Mouse (Mus musculus): ENCODE measurements around the gene Prkn. TPM values are rescaled to one million over a fixed set of nuclear protein-coding genes. Genes with fewer than 3 reads are reported as not detected.

Prkn gene
- total and polyA plus RNA-seq, 3 experiments: 0.39 to 0.50 TPM; not detected in 1

GRCm38 (mm10) chr17:11413688-11414087 is 573.5 kb downstream of the Prkn start:
- H3K79me2 ChIP-seq (ENCODE audit: control insufficient read depth, insufficient read depth, low read length, poor library complexity): no peaks in the 10 kb centered on the region
- no peak overlapping the region for H3K4me3 ChIP-seq (ENCODE audit: control insufficient read depth in 1 of 2, insufficient read depth in 1 of 2, low read depth in 2 of 2, low read length in 2 of 2)
- no peaks in the 10 kb centered on the region for H3K27me3 ChIP-seq (ENCODE audit: control insufficient read depth in 1 of 2, insufficient read depth in 2 of 2, low read length in 2 of 2)
- no peaks in the 10 kb centered on the region; a peak in 1 of 4 replicates for H3K4me1 ChIP-seq (ENCODE audit: control insufficient read depth in 1 of 2, insufficient read depth in 2 of 2, low read length in 2 of 2)
- TF ChIP-seq UBTF (IDR thresholded peaks at IDR 0.05; ENCODE audit: borderline replicate concordance, insufficient read depth, low read depth, low read length) (no peak), GATA1 (IDR thresholded peaks at IDR 0.05; ENCODE audit: low read depth, low read length) (no peak), KAT2A (conservative IDR thresholded peaks at IDR 0.05; ENCODE audit: low read depth, low read length) (no peak), MXI1 (IDR thresholded peaks at IDR 0.05; ENCODE audit: low read depth, low read length) (no peak)
- H3K9ac ChIP-seq (ENCODE audit: control insufficient read depth, low read depth, low read length, poor library complexity, severe bottlenecking): no peak overlapping the region
- H3K27ac ChIP-seq (ENCODE audit: control insufficient read depth, low read depth, low read length): no peak overlapping the region
- no peaks in the 10 kb centered on the region for H3K36me3 ChIP-seq (ENCODE audit: control insufficient read depth in 1 of 2, insufficient read depth in 2 of 2, low read length in 2 of 2)
- no peak for DNase-seq (ENCODE audit: low read depth, low spot score)
- H3K9me3 ChIP-seq (replicated peaks; ENCODE audit: insufficient read depth, low read length): no peaks in the 10 kb centered on the region

GRCm38 (mm10) chr17:11414288-11414687 is 574.1 kb downstream of the Prkn start:
- no peaks in the 10 kb centered on the region for H3K9me3 ChIP-seq (replicated peaks; ENCODE audit: insufficient read depth, low read length)
- H3K79me2 ChIP-seq (ENCODE audit: control insufficient read depth, insufficient read depth, low read length, poor library complexity): no peaks in the 10 kb centered on the region
- H3K27ac ChIP-seq (ENCODE audit: control insufficient read depth, low read depth, low read length): no peak overlapping the region
- no peak for DNase-seq (ENCODE audit: low read depth, low spot score)
- H3K36me3 ChIP-seq (ENCODE audit: control insufficient read depth in 1 of 2, insufficient read depth in 2 of 2, low read length in 2 of 2): no peaks in the 10 kb centered on the region
- H3K27me3 ChIP-seq (ENCODE audit: control insufficient read depth in 1 of 2, insufficient read depth in 2 of 2, low read length in 2 of 2): no peaks in the 10 kb centered on the region
- H3K9ac ChIP-seq (ENCODE audit: control insufficient read depth, low read depth, low read length, poor library complexity, severe bottlenecking): no peak overlapping the region
- TF ChIP-seq ETS1 (IDR thresholded peaks at IDR 0.05; ENCODE audit: low read depth, low read length): no peak
- TF ChIP-seq MAFK (IDR thresholded peaks at IDR 0.05; ENCODE audit: borderline replicate concordance, low read depth, low read length): no peak
- TF ChIP-seq USF2 (IDR thresholded peaks at IDR 0.05; ENCODE audit: borderline replicate concordance in 1 of 2, insufficient read depth in 1 of 2, low read depth in 1 of 2, low read length in 2 of 2): no peak
- no peak for TF ChIP-seq RCOR1 (IDR thresholded peaks at IDR 0.05; ENCODE audit: low read depth, low read length)
- no peak for TF ChIP-seq TAL1 (IDR thresholded peaks at IDR 0.05; ENCODE audit: low read length)
- no peak for TF ChIP-seq MYC (IDR thresholded peaks at IDR 0.05; ENCODE audit: low read depth, low read length)
- no peak for TF ChIP-seq POLR2A (IDR thresholded peaks at IDR 0.05; ENCODE audit: control insufficient read depth in 1 of 2, insufficient read depth in 1 of 2, low read depth in 1 of 2, low read length in 2 of 2, poor library complexity in 1 of 2)
- no peak for TF ChIP-seq NRF1 (IDR thresholded peaks at IDR 0.05; ENCODE audit: insufficient read depth, low read depth, low read length, poor library complexity, severe bottlenecking)
- TF ChIP-seq ELF1 (IDR thresholded peaks at IDR 0.05; ENCODE audit: low read depth, low read length): no peak
- TF ChIP-seq SMC3 (IDR thresholded peaks at IDR 0.05; ENCODE audit: low read depth, low read length): no peak
- no peak for TF ChIP-seq TCF12 (IDR thresholded peaks at IDR 0.05; ENCODE audit: low read depth, low read length)
- no peak for TF ChIP-seq NELFE (IDR thresholded peaks at IDR 0.05; ENCODE audit: low read depth, low read length)
- TF ChIP-seq GATA1 (IDR thresholded peaks at IDR 0.05; ENCODE audit: low read depth, low read length): no peak
- no peak for TF ChIP-seq MEF2A (IDR thresholded peaks at IDR 0.05; ENCODE audit: extremely low read depth, insufficient replicate concordance, low read depth, low read length, poor library complexity, severe bottlenecking)
- no peak for TF ChIP-seq KAT2A (conservative IDR thresholded peaks at IDR 0.05; ENCODE audit: low read depth, low read length)
- no peak for TF ChIP-seq POLR2AphosphoS2 (IDR thresholded peaks at IDR 0.05; ENCODE audit: low read length)
- TF ChIP-seq GABPA (IDR thresholded peaks at IDR 0.05; ENCODE audit: low read depth, low read length): no peak
- no peak overlapping the region for H3K4me3 ChIP-seq (ENCODE audit: control insufficient read depth in 1 of 2, insufficient read depth in 1 of 2, low read depth in 2 of 2, low read length in 2 of 2)
- no peaks in the 10 kb centered on the region; a peak in 1 of 4 replicates for H3K4me1 ChIP-seq (ENCODE audit: control insufficient read depth in 1 of 2, insufficient read depth in 2 of 2, low read length in 2 of 2)

Data from MEL (cell line).